Mouse (Mus musculus) CH12.LX (cell line): Measurements from ENCODE around the gene Gm47959. TPM values are rescaled to one million over a fixed set of nuclear protein-coding genes. Genes with fewer than 3 reads are reported as not detected.

ENCODE experiments used
- DNase-seq: peaks from one replicate; pipeline ENCODE4 v3.0.0-alpha.2; 2013; ENCODE audit errors: extremely low read depth
- H3K27ac ChIP-seq: 2 replicates; pipeline ENCODE4 v1.5.1; 2012; ENCODE audit warnings: low read depth, mild to moderate bottlenecking, control low read depth, moderate library complexity; ENCODE audit not compliant: insufficient read depth
- H3K27me3 ChIP-seq: replicated peaks from 2 replicates; pipeline ENCODE3; 2012; ENCODE audit warnings: inconsistent platforms
- H3K36me3 ChIP-seq, 2 experiments: replicated peaks in 1 of 2; 2 replicates each; pipeline versions ENCODE3 to v1.6.1; 2012; ENCODE audit warnings: inconsistent platforms in 1 of 2, low read length in 1 of 2, mild to moderate bottlenecking in 1 of 2, mixed read lengths in 1 of 2, moderate library complexity in 1 of 2; ENCODE audit not compliant: control insufficient read depth in 1 of 2, insufficient read depth in 1 of 2
- H3K4me1 ChIP-seq, 2 experiments: 2 replicates each; pipeline ENCODE4 v1.6.1; 2012; ENCODE audit warnings: inconsistent platforms in 1 of 2, moderate library complexity in 1 of 2; ENCODE audit not compliant: insufficient read depth in 2 of 2, control insufficient read depth in 1 of 2
- H3K4me2 ChIP-seq: 2 replicates; pipeline ENCODE4 v1.6.1; 2012; ENCODE audit warnings: low read depth, mild to moderate bottlenecking, control low read depth; ENCODE audit not compliant: poor library complexity, insufficient read depth, severe bottlenecking
- H3K4me3 ChIP-seq, 3 experiments: fragments of 150-350 bp in 1 of 3; sonication (generic) in 1 of 3; replicated peaks in 1 of 3; 2 replicates each; pipeline versions ENCODE3 to v1.5.1; 2011 to 2012; ENCODE audit warnings: low read depth in 2 of 3, low read length in 2 of 3, mild to moderate bottlenecking in 2 of 3, moderate library complexity in 2 of 3, control low read depth in 1 of 3, improper control_type of control experiment in 1 of 3, inconsistent platforms in 1 of 3, mixed read lengths in 1 of 3; ENCODE audit not compliant: poor library complexity in 1 of 3
- H3K79me2 ChIP-seq: replicated peaks from 2 replicates; pipeline ENCODE4 v1.6.1; 2012; ENCODE audit warnings: mild to moderate bottlenecking, moderate library complexity; ENCODE audit not compliant: control insufficient read depth, poor library complexity, insufficient read depth, severe bottlenecking; ENCODE audit errors: extremely low read depth
- H3K9ac ChIP-seq: 2 replicates; pipeline ENCODE4 v1.6.1; 2012; ENCODE audit warnings: low read depth, mild to moderate bottlenecking, control low read depth, moderate library complexity; ENCODE audit not compliant: insufficient read depth
- H3K9me3 ChIP-seq: replicated peaks from 2 replicates; pipeline ENCODE3; 2012; ENCODE audit warnings: low read length, inconsistent platforms, mixed read lengths
- CHD2 ChIP-seq: IDR thresholded peaks from 2 replicates; pipeline ENCODE4 v1.6.1; 2011; ENCODE audit warnings: low read length, improper control_type of control experiment
- ETS1 ChIP-seq: conservative IDR thresholded peaks from 2 replicates; pipeline ENCODE4 v1.6.1; 2012; ENCODE audit warnings: low read depth, mild to moderate bottlenecking, inconsistent platforms, low read length, improper control_type of control experiment, moderate library complexity
- HCFC1 ChIP-seq: IDR thresholded peaks from 2 replicates; pipeline ENCODE4 v1.6.1; 2012; ENCODE audit warnings: low read depth, mild to moderate bottlenecking, inconsistent platforms, low read length, improper control_type of control experiment
- IRF4 ChIP-seq: IDR thresholded peaks from 2 replicates; pipeline ENCODE4 v1.6.1; 2014; ENCODE audit warnings: low read depth, mild to moderate bottlenecking, inconsistent platforms, low read length, improper control_type of control experiment
- JUN ChIP-seq: IDR thresholded peaks from 2 replicates; pipeline ENCODE4 v1.6.1; 2011; ENCODE audit warnings: low read depth, mild to moderate bottlenecking, low read length, improper control_type of control experiment, moderate library complexity; ENCODE audit not compliant: insufficient read depth
- KAT2A ChIP-seq: IDR thresholded peaks from 2 replicates; pipeline ENCODE4 v1.6.1; 2012; ENCODE audit warnings: low read length, improper control_type of control experiment, inconsistent platforms; ENCODE audit not compliant: insufficient replicate concordance
- MAFK ChIP-seq: IDR thresholded peaks from 2 replicates; pipeline ENCODE4 v1.6.1; 2011; ENCODE audit warnings: low read length, improper control_type of control experiment; ENCODE audit not compliant: insufficient replicate concordance
- MAX ChIP-seq: IDR thresholded peaks from 2 replicates; pipeline ENCODE4 v1.6.1; 2011; ENCODE audit warnings: low read length, improper control_type of control experiment
- MAZ ChIP-seq: IDR thresholded peaks from 2 replicates; pipeline ENCODE4 v1.6.1; 2012; ENCODE audit warnings: low read depth, mild to moderate bottlenecking, inconsistent platforms, low read length, improper control_type of control experiment, moderate library complexity
- MXI1 ChIP-seq: IDR thresholded peaks from 2 replicates; pipeline ENCODE4 v1.6.1; 2011; ENCODE audit warnings: mild to moderate bottlenecking, low read depth, low read length, improper control_type of control experiment
- MYC ChIP-seq: IDR thresholded peaks from 2 replicates; pipeline ENCODE4 v1.6.1; 2011; ENCODE audit warnings: low read depth, mild to moderate bottlenecking, improper control_type of control experiment, low read length
- NRF1 ChIP-seq: IDR thresholded peaks from 2 replicates; pipeline ENCODE4 v1.6.1; 2014; ENCODE audit warnings: low read depth, mild to moderate bottlenecking, inconsistent platforms, low read length, improper control_type of control experiment, moderate library complexity
- PAX5 ChIP-seq: IDR thresholded peaks from 2 replicates; pipeline ENCODE4 v1.6.1; 2012; ENCODE audit warnings: low read length, inconsistent platforms, mixed read lengths
- RAD21 ChIP-seq: IDR thresholded peaks from 2 replicates; pipeline ENCODE4 v1.6.1; 2011; ENCODE audit warnings: low read depth, mild to moderate bottlenecking, low read length, improper control_type of control experiment, moderate library complexity
- SIN3A ChIP-seq: IDR thresholded peaks from 2 replicates; pipeline ENCODE4 v1.6.1; 2012; ENCODE audit warnings: low read length, improper control_type of control experiment, inconsistent platforms
- SMC3 ChIP-seq: IDR thresholded peaks from 2 replicates; pipeline ENCODE4 v1.6.1; 2011; ENCODE audit warnings: low read depth, low read length, improper control_type of control experiment
- TBP ChIP-seq: conservative IDR thresholded peaks from 2 replicates; pipeline ENCODE4 v1.6.1; 2011; ENCODE audit warnings: low read depth, low read length, improper control_type of control experiment
- TCF12 ChIP-seq: IDR thresholded peaks from 2 replicates; pipeline ENCODE4 v1.6.1; 2014; ENCODE audit warnings: low read depth, mild to moderate bottlenecking, inconsistent platforms, low read length, improper control_type of control experiment
- UBTF ChIP-seq: IDR thresholded peaks from 2 replicates; pipeline ENCODE4 v1.6.1; 2012; ENCODE audit warnings: low read depth, mild to moderate bottlenecking, inconsistent platforms, low read length, improper control_type of control experiment, moderate library complexity
- USF1 ChIP-seq: IDR thresholded peaks from 2 replicates; pipeline ENCODE4 v1.6.1; 2014; ENCODE audit warnings: low read depth, mild to moderate bottlenecking, inconsistent platforms, low read length, improper control_type of control experiment
- USF2 ChIP-seq: conservative IDR thresholded peaks from 2 replicates; pipeline ENCODE4 v1.6.1; 2011; ENCODE audit warnings: low read depth, low read length, improper control_type of control experiment
- ZC3H11A ChIP-seq: IDR thresholded peaks from 2 replicates; pipeline ENCODE4 v1.6.1; 2012; ENCODE audit warnings: low read depth, mild to moderate bottlenecking, inconsistent platforms, low read length, improper control_type of control experiment
- ZKSCAN1 ChIP-seq: IDR thresholded peaks from 2 replicates; pipeline ENCODE4 v1.6.1; 2012; ENCODE audit warnings: low read depth, inconsistent platforms, low read length, improper control_type of control experiment, borderline replicate concordance
- dilution Hi-C: fragments of 300-500 bp; cut with MboI; formaldehyde crosslinking; loops from 2 replicates; pipeline ENCODE4 v1.14.3; 2020; ENCODE audit warnings: low sequenced_read_pairs; ENCODE audit not compliant: extremely low pct_unique_long_range_greater_than_20kb, extremely low pct_ligation_motif_present
- in situ Hi-C: fragments of 300-500 bp; cut with MboI; formaldehyde crosslinking; loops from 3 replicates; pipeline ENCODE4 v1.14.3; 2019; ENCODE audit warnings: low sequenced_read_pairs, low pct_ligation_motif_present, low pct_unique_long_range_greater_than_20kb, mixed read lengths
- polyA plus RNA-seq: library from polyadenylated mRNA; unstranded; fragments of >175 nt; gene quantifications from 2 replicates; pipeline ENCODE4 v1.2.1, GENCODE M21; 2012; ENCODE audit warnings: low read depth; ENCODE audit not compliant: insufficient read length
- total RNA-seq, 2 experiments: library from RNA; depleted of rRNA; stranded (reverse); fragments of 300-350 nt in 1 of 2; fragments of >200 nt in 1 of 2; gene quantifications; 2 replicates each; pipeline ENCODE4 v1.2.3; 2012 to 2014

The Gm47959 gene
- total and polyA plus RNA-seq, 3 experiments: not detected

- in situ Hi-C loops (no loop called here), dilution Hi-C loops (no loop called here)
- Histone ChIP-seq H3K9ac (no peak overlapping the region), H3K27ac (no peak overlapping the region), H3K4me3 (no peak overlapping the region), H3K27me3 (peaks cover 5% of the 10 kb centered on the region), H3K36me3 (no peaks in the 10 kb centered on the region), H3K4me2 (no peak overlapping the region), H3K4me1 (peaks cover 0 to 2% of the 10 kb centered on the region in 2 experiments; a peak in 1 of 4 replicates), H3K79me2 (no peaks in the 10 kb centered on the region), H3K9me3 (no peaks in the 10 kb centered on the region)
- no peak for DNase-seq
- TF ChIP-seq HCFC1 (no peak), USF2 (no peak), IRF4 (no peak), MXI1 (no peak), SIN3A (no peak), MAFK (no peak), CHD2 (no peak), USF1 (no peak), JUN (no peak), MAZ (no peak), RAD21 (no peak), TBP (no peak), NRF1 (no peak), KAT2A (no peak), UBTF (no peak), MYC (no peak), TCF12 (no peak), ZKSCAN1 (no peak)
Observed at GRCm38 (mm10) chr1:83039080-83039479, 38.7 kb downstream of the Gm47959 start.

- in situ Hi-C loops (no loop called here), dilution Hi-C loops (no loop called here)
- H3K9ac ChIP-seq: no peak within 1 kb of the TSS
- TF ChIP-seq MAZ (no peak), USF1 (no peak), SIN3A (no peak), SMC3 (no peak), ZKSCAN1 (no peak), PAX5 (no peak), JUN (no peak), ZC3H11A (no peak), ETS1 (no peak), MAX (no peak)
- no peak within 1 kb of the TSS for H3K4me3 ChIP-seq
- H3K9me3 ChIP-seq: no peaks in the 10 kb centered on the region
- H3K27me3 ChIP-seq: peaks cover 8% of the 10 kb centered on the region
- H3K79me2 ChIP-seq: no peaks in the 10 kb centered on the region
- DNase-seq: no peak
- peaks cover 5 to 9% of the 10 kb centered on the region in 2 experiments; a peak in 3 of 4 replicates for H3K4me1 ChIP-seq
- no peak within 1 kb of the TSS for H3K4me2 ChIP-seq
- H3K36me3 ChIP-seq: no peaks in the 10 kb centered on the region
- H3K27ac ChIP-seq: no peak within 1 kb of the TSS
Observed at GRCm38 (mm10) chr1:83042380-83042779, 42.0 kb downstream of the Gm47959 start, which contains the start of gene Krtap28-10. Krtap28-10 (minus strand) TSS chr1:83042480.
